Mouse (Mus musculus) frontal cortex, postnatal 36 days (tissue): ENCODE results near the gene Slc25a28.

Experiments used
- DNase-seq, 2 experiments: peaks; one replicate each; pipeline ENCODE4 v3.0.0; 2022; ENCODE audit warnings: low spot score in 2 of 2

Slc25a28 gene

DNA sequence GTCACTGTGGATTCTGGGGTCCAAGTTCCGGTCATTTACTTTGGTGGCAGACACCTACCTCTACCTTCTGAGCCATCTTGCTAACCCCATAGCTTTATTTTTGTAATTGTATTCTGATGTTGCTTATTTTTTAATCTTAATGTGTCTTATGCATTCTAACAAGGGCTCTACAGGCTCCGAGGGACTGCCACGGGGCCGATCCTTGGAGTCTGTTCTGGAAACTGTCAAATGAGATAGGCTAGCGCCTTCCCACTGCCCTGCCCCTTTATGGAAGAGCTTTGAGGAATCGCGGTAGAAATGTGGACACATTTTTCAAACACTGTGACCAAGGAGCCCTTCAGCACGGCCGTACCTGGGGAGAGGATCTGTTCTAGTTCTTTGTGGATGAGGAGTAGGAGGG is 31.8 kb downstream of the Slc25a28 start:
- no peak for DNase-seq

DNA sequence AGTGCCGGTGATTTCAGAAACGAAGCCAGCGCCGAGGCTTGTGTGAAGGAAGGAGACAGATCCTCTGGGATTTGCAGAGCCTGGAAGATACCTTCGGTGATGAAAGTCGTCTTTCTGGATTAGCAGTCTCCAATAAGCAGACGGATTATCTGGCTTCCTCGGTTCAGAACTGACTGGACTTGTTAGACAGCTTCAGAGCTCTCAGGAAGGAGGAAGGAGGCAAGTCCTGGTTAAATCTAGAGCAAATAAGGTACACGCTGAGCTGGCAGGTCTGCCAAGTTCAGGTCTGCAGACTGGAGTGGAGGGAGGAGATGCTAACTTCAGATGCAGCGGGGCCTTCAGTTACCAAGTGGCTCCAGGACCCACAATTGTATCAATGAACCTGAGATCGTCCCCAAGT is 32.8 kb downstream of the Slc25a28 start:
- DNase-seq = no peak

DNA sequence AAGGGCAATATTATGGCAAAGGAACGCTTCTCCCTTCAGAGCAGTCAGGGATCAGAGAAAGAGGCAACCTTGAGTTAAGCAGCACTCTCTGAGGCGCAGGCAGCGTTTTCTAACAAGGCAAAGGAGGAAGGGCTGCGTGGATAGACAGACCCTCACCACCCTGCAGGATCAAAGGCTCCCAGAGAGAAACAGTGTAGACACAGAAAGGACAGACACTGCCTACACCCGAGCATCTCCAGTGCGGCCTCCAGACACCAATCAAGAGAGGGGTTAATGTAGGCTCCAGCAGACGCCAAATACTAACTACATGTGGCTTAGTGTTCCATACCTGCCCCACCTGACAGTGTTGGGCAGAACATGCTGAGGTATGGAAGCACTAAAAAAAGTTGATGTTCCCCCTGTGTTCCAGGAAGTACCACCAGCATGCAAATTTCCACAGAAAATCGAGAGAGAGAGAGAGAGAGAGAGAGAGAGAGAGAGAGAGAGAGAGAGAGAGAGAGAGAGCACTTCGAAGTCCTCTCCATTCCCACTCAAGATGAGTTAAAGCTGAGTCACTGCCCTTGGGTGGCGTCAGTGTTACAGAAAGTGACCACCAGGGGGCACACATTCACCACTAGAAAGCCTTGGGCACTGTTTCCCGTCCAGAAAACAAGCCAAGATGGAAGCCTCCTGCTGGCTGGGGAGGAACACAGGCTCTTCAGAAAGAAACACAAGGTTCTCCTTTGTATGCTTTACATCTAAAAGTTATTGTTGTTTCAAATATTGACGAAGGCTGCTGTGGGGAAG is 44.0 kb downstream of the Slc25a28 start:
- DNase-seq = peak; percentile 81 to 82

DNA sequence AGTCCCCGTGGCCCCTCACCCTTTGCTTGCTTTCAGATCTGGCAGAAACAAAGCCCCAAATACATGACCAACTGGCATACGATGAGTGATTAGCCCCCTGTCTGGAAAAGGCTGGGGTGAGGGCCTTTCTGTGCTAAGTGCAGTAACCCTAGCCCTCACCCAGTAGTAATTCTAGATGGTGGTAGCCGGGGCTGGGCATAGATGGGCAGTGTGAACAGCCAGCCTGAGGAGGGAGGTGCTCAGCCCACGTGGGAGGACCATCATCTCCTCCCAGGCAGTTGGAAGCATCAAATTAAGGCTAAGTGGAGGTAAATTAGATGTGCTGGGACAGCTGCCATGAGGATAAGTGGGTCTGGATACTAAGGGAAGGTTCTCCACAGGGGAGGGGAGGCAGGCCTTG is 45.6 kb downstream of the Slc25a28 start:
- no peak for DNase-seq

DNA sequence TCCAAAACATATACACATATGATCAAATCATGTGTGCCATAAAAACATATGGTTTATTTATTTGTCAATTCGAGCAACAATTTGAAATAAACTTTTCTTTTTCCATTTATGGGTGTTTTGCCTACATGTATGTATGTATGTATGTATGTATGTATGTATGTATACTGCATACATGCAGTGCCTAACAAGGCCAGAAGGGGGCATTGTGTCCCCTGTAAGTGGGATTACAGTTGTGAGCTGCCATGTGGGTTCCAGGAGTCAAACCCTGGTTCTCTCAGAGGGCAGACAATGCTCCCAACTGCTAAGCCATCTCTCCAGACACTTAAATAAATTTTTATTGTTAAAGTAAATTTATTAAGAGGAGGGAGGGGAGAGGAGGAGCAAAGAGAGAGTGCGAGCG is 47.3 kb downstream of the Slc25a28 start:
- DNase-seq = no peak

DNA sequence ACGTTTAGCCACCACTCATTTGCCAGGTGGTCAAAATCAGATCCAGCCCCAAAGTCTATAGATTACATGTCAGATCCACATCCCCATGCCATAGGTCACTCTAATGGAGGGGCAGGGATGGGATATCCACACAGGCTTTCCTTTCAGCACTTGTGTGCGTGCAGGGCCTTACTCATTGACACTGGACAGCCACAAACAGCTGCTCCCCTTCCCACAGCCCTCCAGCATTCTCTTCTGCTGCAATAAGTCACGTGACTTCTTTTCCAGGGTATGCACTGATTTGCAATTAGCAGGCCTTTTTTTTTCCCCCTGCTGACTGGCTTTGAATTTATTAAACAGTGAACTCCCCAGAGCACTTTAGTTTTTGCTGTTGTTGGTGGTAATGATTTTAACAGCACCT is 48.5 kb downstream of the Slc25a28 start:
- DNase-seq = no peak

DNA sequence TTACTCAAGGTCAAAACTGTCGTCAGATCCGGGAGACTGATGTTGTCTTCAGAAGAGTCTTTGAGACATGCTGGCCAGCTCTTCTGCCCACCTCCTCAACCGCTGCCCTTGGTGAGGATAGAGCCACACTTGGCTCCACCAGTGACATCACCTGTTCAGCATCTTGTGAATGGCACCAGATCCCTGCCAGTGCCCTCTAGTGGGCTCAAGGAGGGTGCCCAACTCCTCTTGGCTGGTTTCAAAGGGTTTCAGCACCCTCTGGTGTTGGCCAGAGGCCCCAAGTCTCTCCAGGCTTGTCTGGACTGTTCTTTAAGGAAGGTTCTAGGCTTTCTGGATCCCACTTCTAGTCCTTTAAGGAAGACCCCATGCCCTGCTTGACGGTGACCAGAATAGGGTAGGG is 50.8 kb downstream of the Slc25a28 start:
- DNase-seq = peak in 1 of 2 experiments; percentile 45

DNA sequence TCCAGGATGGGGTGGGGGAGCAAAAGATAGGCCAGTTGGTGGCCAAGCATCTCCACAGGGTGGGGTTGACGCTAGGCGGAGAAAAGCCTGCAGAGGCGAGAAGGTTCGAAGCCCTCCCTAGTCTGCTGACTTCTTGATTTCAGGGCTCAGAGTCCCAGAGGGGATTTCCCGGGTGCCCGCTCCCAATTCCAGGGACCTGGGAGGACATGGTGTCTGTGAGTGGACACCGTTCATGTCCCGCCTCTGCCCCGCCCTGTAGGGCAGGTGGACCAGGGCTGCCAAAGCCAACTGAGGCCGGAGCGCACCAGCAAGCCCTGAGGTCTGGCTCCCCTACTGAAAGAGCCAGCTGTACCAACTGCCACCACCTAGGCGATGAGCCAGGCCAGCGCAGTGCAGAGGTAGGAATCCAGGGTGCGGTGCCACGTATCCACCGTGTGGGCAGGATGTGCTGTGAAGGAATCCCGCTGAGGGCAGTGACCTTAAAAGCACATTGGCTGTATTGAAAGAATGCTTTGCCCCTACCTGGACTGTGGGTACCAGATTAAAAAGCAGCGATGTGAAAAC is 54.7 kb downstream of the Slc25a28 start:
- DNase-seq = no peak

DNA sequence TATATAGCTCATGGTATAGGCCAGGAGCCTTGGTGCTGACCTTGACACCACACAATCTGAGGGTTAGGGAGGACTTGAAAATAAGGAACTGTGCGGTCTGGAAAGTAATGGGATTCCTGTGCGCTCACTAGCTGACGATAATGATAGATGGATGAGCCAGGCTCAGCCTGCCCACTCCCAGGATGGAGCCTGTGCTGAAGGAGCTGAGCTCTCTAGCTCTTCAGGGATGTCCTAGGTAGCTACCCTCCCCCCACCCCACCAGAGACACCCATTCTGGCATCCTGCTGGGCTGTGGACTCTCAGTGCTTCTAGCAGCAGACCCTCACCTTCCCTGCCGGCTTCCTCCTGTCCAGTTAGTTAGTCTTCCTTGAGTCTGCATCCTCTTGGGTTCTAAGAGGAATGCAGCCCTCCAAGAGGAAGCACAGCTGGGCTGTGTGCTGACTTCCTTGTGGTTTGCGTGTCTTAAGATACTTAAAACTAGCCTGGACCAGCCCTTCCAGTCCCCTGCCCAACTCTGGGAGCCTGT is 56.1 kb downstream of the Slc25a28 start:
- DNase-seq = no peak

DNA sequence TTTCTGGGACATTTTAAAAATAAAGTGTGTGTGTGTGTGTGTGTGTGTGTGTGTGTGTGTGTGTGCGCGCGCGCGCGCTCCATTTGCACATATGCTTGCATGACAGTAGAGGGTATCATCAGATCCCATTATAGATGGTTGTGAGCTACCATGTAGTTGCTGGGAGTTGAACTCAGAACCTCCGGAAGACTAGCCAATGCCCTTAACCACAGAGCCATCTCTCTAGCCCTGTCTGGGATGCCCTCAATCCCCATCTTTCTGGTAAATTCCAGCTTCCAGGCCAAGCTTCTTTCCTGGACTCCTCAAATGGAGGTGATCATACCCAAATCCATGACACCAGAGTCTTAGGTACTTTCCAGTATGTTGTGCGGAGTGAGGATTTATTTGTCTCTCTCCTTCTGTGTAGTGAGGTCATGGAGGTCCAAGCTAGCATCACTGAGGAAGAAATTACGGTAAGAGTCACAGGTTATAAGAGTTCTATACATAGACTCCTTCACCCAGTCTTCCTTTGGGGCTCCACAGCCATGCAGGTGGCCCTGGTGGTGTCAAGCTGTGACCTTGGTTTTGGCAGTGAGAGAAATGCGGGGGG is 56.8 kb downstream of the Slc25a28 start:
- no peak for DNase-seq

DNA sequence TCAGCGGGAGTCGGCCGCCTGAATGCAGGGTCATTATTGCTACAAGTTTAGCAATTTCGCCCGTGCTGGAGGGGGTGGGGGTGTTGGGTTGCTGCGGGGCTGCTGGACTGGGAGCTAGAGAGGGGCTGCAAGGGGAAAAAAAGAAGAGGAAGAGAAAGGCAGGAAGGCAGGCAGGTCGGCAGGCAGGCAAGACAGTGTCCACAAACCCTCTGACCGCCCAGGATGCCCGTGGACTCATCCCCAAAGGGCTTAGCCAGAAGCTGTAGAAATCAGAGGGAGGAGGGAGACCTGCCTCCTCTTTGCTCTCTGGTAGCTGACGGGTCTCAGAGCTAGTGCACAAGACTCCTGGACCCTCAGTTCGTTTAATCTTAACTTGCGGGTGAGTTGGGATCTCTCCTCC is 57.8 kb downstream of the Slc25a28 start:
- no peak for DNase-seq

DNA sequence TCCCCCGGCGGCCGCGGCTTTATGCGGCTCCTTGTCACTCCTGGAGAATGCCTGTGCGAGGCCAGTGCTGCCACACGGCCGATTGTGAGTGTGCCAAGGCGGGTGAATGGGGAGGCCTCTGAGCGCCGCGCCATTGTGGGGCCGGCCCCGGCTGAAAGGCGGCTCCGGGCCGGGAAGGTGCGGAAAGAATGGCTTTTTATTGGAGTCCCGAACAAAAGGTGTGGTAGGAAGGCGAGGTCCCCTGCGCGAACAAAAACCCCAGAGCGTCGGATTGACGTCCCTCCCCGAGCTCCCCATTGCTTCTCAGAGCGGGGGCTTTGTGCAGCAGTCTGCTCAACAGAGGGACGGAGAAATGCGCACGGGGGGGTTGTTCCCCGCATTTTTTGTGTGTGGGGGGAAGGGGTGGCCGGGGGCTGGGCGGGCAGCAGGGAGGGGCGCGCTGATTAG is 58.2 kb downstream of the Slc25a28 start:
- DNase-seq = no peak

DNA sequence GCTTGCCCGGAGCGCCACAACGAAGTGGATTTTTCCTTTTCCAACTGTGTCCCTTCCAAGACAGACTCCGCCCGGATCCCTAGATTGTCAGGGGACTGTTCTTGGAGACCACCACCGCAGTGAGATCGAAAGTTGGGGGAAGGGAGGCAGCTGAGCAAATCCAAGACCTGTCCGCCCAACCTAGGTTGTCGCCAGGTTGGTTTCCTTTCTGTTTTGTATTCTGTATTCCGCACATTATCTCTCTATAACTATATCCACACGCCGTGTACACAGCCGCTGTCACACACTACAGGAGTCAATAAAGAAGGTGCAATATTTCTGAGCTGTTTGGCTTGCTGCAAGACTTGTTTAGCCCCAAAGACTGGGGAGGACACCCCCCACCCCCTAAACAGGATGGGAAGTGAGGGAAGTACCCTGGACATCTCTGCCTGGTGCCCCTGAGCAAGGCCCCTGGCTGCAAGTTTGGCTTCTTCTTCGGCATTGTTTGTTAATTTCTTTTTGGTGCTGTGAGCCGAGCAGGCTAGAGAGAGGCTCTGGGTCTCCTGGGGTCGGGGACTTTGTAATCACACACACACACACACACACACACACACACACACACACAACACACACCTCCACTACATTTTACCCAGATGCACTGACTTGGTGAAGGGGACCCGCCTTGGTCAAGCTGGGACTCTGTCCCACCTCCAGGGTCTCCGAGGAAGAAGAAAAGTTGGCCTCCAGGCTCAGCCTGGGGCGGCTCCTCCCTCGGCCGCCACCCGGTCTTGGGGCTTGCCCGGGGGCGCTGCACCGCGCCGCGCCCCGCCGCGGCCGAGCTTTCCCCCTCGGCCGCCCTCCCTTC is 58.9 kb downstream of the Slc25a28 start:
- DNase-seq = no peak

DNA sequence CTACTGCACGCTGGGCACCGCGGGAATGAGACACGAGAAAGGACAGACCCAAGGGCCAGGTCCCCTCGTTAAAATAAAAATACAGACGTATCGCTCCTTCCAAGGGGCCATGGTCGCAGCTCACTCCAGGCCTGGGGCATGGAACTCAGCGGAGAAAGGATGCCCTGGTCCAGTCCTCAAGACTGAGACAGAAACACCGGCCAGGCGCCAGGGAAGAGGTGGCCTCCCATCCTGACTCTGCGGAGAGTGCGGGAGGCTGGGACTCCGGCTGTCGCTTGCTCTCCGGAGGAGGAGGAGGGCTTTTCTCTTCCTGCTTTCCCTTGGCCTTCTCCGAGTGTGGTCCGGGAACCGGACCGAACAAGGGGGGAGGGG is 59.6 kb downstream of the Slc25a28 start:
- no peak for DNase-seq

DNA sequence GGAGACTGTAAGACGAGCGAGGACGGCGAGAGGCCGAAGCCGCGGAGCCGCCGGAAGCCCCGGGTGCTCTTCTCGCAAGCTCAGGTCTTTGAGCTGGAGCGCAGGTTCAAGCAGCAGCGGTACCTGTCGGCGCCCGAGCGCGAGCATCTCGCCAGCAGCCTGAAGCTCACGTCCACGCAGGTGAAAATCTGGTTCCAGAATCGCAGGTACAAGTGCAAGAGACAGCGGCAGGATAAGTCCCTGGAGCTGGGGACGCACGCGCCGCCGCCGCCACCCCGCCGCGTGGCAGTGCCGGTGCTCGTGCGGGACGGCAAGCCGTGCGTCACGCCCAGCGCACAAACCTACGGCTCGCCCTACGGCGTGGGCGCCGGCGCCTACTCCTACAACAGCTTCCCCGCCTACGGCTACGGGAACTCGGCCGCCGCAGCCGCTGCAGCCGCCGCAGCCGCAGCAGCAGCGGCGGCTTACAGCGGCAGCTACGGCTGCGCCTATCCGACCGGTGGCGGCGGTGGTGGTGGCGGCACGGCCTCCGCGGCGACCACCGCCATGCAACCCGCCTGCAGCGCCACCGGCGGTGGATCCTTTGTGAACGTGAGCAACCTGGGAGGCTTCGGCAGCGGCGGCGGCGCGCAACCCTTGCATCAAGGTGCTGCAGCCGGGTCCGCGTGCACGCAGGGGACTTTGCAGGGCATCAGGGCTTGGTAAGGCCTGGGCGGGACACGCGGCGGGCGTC is 60.2 kb downstream of the Slc25a28 start:
- peak in 1 of 2 experiments; percentile 11 for DNase-seq
